Mouse (Mus musculus): ENCODE measurements around the gene Fam71b.

Fam71b gene

GRCm38 (mm10) chr11:46377819-46378782, 18.3 kb upstream of the Fam71b start:
- in situ Hi-C loops (cut with MboI; ENCODE audit: low pct_unique_long_range_greater_than_20kb in 1 of 2, low sequenced_read_pairs in 2 of 2, unreplicated experiment in 1 of 2) = no loop called here

GRCm38 (mm10) chr11:46380097-46380675, 16.2 kb upstream of the Fam71b start:
- in situ Hi-C loops (cut with MboI; ENCODE audit: low pct_unique_long_range_greater_than_20kb in 1 of 2, low sequenced_read_pairs in 2 of 2, unreplicated experiment in 1 of 2) = no loop called here

DNA sequence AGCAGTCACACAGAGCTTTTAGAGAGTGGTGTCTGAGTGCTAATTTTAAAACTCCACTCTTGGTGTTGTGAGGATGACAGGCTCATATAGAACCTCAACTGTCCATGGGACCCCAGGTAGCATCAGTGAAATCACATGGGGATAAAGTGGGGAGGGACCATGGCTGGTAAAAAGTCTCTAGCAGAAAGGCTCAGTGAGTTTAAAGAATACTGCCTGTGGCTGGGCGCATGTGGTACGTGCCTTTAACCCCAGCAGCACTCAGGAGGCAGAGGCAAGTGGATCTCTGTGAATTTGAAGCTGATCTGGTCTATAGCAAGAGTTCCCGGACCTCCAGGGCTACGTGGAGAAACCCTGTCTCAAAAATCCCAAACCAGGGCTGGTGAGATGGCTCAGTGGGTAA, 13.9 kb upstream of the Fam71b start:
- in situ Hi-C loops (cut with MboI; ENCODE audit: low pct_unique_long_range_greater_than_20kb in 1 of 2, low sequenced_read_pairs in 2 of 2, unreplicated experiment in 1 of 2) = no loop called here

DNA sequence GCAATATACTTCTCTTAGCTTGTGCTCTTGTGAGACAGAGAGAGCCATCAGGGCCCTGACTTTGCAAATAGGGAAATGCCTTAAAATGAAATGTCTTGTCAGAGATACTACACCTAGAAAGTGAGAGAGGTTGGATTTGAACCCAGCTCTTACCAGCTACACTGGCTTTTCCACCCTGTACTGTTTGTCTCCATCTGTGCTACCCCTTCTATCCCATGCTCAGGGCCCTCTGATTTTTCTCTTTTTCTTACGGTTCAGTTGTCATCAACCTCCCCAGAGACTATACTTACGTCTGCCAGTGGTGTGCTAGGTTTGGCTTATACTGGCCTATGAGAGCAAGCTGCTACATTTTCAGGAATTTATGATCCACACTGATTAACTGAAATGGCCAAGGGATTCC, 11.4 kb upstream of the Fam71b start:
- in situ Hi-C loops (cut with MboI; ENCODE audit: low pct_unique_long_range_greater_than_20kb in 1 of 2, low sequenced_read_pairs in 2 of 2, unreplicated experiment in 1 of 2) = no loop called here

- in situ Hi-C loops (cut with MboI; ENCODE audit: low pct_unique_long_range_greater_than_20kb in 1 of 2, low sequenced_read_pairs in 2 of 2, unreplicated experiment in 1 of 2) = no loop called here
Measured at GRCm38 (mm10) chr11:46386556-46386955, 9.8 kb upstream of the Fam71b start.

DNA sequence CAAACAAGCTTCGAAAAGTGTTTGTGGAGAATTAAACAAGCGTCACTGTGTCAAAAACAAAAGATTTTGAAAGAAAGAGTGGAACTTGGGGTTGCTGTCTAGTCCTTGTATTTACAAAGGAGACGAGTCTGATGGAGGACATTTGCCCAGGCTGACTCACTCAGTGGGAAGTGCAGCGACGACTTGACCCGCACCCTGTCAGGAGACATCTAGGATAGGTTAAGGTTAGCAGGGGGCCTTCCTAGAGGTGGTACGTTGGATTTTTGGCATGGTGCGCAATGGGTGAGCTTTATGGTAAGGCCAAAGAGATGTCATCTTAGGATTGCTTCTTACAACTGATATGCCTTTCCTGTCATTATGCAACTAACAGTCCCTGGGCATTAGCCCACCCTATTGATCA, 9.3 kb upstream of the Fam71b start:
- in situ Hi-C loops (cut with MboI; ENCODE audit: low pct_unique_long_range_greater_than_20kb in 1 of 2, low sequenced_read_pairs in 2 of 2, unreplicated experiment in 1 of 2) = no loop called here

DNA sequence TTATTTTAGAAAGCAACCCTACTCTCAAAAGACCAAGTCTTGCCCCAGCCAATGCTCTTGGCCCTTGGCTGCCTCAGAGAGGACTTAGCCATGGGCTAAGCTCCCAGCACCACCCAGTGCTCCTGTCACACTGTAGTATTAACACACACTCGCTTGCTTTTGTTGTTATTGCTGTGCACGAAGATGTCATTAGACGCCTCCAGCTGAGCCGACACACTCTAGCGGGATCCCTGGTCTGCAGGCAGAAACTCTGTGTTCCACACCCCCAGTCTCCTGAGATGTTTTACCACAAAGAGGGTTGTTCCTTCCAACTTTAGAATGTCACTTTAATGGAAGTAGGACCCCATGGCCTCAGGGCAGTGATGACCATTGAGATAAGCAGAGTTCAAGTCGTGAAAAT, 7.9 kb upstream of the Fam71b start:
- in situ Hi-C loops (cut with MboI; ENCODE audit: low pct_unique_long_range_greater_than_20kb in 1 of 2, low sequenced_read_pairs in 2 of 2, unreplicated experiment in 1 of 2) = no loop called here

DNA sequence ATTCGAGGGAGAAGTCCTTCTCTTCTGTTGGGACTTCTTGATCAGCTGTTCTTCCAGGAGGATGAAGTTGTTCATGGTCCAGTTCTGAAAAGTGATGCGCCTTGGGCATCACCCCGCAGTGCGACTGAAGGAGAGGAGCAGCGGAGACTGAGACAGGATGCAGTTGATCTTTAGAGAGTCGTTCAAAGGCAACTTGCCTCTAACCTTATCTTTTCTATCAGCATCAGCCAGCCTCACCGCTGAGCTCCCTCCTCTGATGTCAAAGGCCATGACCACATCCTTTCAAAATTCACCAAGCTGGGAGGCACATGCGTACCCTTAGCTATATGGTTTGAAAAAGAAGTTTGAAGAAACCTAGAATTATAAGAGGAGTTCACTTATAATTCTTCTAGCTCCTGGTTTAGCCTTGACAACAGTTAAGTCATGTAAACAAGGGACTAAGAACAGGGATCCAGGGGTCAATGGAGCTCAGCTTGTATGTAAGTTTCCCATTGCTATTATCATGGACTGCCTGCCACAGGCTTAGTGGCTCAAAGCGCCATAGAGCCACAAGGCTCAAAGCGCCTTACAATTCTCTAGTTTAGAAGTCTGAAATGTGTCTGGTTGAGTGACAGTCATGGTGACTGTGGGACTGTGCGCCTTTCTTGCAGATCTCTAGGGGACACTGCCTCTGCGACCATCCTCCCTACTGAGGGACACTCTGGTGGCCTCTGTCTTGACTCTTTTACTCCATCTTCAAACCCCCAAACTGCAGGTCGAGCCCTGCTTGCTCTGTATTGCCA, 6.8 kb upstream of the Fam71b start, which contains the start of gene Itk:
Gene Itk, minus strand, starts transcription at position 180 of the 782 bp plus-strand sequence.
- in situ Hi-C loops (cut with MboI; ENCODE audit: low pct_unique_long_range_greater_than_20kb in 1 of 2, low sequenced_read_pairs in 2 of 2, unreplicated experiment in 1 of 2) = no loop called here

- in situ Hi-C loops (cut with MboI; ENCODE audit: low pct_unique_long_range_greater_than_20kb in 1 of 2, low sequenced_read_pairs in 2 of 2, unreplicated experiment in 1 of 2) = no loop called here
Measured at GRCm38 (mm10) chr11:46390621-46391020, 5.7 kb upstream of the Fam71b start.

DNA sequence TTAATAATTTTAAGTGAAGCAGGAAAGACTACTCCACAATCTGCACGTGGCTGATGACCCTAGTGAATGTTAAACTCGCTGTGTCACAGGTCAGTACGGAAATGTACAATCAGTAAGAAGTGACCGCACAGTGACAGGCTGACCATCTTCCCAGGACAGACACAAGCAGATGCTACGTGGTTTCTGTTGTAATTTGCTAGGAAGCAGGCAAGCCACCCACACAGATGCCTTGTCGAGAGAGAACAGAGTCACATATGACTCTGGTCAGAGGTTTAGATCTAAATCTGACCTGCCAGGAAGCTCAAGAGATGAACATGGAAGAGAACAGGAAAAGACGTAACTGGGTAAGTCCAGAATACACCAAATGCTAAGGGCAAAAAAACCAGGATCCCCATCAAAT, 3.5 kb upstream of the Fam71b start:
- in situ Hi-C loops (cut with MboI; ENCODE audit: low pct_unique_long_range_greater_than_20kb in 1 of 2, low sequenced_read_pairs in 2 of 2, unreplicated experiment in 1 of 2) = no loop called here

DNA sequence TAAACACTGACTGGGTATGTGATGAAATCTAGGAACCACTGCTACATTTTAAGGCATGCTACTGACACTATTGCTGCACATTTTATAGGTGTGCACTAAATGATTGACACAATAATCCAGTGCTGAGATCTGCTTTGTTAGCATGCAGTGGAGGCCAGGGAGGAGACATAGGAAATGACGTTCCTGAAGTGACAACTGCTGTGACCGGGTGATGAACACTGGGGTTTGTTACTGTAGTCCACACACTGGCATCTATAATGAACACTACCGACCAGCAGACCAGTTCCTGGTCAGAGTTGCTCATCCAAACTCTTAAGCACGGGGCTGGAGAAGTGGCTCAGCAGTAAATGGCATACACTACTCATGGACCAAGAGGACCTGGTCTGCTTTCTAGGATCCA, 2.9 kb upstream of the Fam71b start:
- in situ Hi-C loops (cut with MboI; ENCODE audit: low pct_unique_long_range_greater_than_20kb in 1 of 2, low sequenced_read_pairs in 2 of 2, unreplicated experiment in 1 of 2) = no loop called here

DNA sequence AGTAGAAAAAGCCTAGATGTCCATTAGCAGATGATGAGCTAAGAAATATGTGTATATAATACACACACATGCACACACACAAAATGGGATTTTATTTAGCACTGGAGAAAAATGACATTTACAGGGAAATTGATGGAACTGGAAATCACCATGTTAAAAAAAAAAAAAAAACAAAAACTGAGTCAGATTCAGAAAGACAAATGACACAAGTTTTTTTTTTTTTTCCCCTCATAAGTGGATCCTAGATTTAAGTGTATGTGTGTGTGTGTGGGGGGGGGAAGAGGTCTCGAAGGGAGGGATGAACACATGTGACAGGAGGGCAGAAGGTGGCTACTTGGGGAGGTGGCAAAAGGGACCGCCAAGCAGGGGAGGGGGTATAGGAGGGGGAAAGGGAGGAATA, 1.3 kb upstream of the Fam71b start:
- in situ Hi-C loops (cut with MboI; ENCODE audit: low pct_unique_long_range_greater_than_20kb in 1 of 2, low sequenced_read_pairs in 2 of 2, unreplicated experiment in 1 of 2) = no loop called here

- in situ Hi-C loops (cut with MboI; ENCODE audit: low pct_unique_long_range_greater_than_20kb in 1 of 2, low sequenced_read_pairs in 2 of 2, unreplicated experiment in 1 of 2) = no loop called here
Measured at GRCm38 (mm10) chr11:46395698-46396097, 661 bp upstream of the Fam71b start.

DNA sequence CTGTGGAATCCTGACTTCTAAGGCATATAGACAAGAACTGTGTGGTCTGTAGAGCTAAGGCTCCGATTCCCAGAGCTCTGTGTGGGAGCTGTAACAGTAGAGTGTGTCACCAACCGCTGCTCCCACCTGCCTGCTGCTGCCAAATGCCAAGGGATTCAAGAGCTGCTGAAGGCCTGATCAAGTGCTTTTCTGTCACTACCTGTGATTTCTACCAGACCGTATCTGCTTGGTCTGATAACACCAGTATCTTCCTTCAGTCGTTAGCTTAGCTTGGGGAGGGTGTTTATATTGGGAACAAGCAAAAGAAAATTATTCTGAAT, 461 bp downstream of the Fam71b start:
- in situ Hi-C loops (cut with MboI; ENCODE audit: low pct_unique_long_range_greater_than_20kb in 1 of 2, low sequenced_read_pairs in 2 of 2, unreplicated experiment in 1 of 2) = no loop called here

DNA sequence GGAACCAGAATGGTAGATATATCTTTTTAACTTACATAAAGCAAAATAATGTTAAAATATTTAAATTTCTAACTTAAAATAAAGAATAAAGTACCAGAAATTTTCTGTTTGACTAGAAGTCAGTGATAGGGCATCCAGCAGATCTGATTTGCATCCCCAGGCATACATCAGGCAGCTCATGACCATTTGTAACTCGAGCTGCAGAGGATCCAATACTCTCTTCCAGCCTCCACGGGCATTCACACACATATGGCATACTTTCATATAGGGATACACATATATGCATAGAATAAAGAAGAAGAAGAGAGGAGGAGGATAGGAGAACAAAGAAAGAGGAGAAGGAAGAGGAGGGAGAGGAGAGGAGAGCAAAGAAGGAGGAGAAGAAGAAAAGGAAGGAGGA, 1.5 kb downstream of the Fam71b start:
- in situ Hi-C loops (cut with MboI; ENCODE audit: low pct_unique_long_range_greater_than_20kb in 1 of 2, low sequenced_read_pairs in 2 of 2, unreplicated experiment in 1 of 2) = no loop called here

DNA sequence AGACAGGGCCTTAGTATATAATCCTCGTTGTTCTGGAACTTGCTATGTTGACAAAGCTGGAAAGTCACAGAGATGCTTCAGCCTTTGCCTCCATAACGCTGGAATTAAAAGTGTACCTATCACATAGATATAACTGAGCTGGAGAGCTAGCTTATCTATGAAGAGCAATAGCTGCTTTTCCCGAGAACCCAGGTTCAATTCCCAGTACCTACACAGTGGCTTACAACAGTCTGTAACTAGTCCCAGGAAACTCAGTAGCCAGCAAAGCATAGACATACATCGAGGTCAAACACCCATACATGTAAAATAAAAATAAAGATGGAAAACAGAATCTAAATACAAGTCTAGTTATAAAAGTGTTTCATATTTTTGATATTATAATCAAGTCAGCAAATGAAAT, 2.1 kb downstream of the Fam71b start:
- in situ Hi-C loops (cut with MboI; ENCODE audit: low pct_unique_long_range_greater_than_20kb in 1 of 2, low sequenced_read_pairs in 2 of 2, unreplicated experiment in 1 of 2) = no loop called here

DNA sequence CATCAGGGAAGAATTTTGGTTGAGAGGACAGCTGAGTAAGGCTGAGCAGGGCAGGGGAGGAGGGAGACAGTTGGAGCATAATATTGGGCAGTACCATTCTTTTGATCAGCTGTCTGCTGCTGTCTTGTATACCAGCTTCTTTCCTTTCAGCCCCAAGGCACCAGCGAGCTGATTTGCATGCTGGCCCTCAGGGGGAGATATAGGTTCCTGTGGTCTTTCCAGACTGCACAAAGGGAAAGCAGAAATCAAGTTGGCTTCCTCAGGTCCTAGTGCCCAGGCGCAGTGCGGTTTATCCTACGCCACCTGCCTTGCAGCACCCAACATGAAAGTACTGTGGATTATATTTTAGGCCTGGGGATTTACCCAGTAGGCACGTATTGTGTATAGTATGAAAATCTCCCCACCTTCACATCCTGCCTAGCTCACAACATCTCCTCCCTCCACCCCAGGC, 2.6 kb downstream of the Fam71b start:
- in situ Hi-C loops (cut with MboI; ENCODE audit: low pct_unique_long_range_greater_than_20kb in 1 of 2, low sequenced_read_pairs in 2 of 2, unreplicated experiment in 1 of 2) = no loop called here

- in situ Hi-C loops (cut with MboI; ENCODE audit: low pct_unique_long_range_greater_than_20kb in 1 of 2, low sequenced_read_pairs in 2 of 2, unreplicated experiment in 1 of 2) = no loop called here
Measured at GRCm38 (mm10) chr11:46401555-46401954, 5.2 kb downstream of the Fam71b start.

GRCm38 (mm10) chr11:46404986-46405385, 8.6 kb downstream of the Fam71b start:
- in situ Hi-C loops (cut with MboI; ENCODE audit: low pct_unique_long_range_greater_than_20kb in 1 of 2, low sequenced_read_pairs in 2 of 2, unreplicated experiment in 1 of 2) = no loop called here

Measured in mouse embryonic stem cell (cell line).